Mouse (Mus musculus) MEL (cell line): ENCODE data around the gene Bdh1. TPM values are rescaled to one million over a fixed set of nuclear protein-coding genes. Genes with fewer than 3 reads are reported as not detected.

Source experiments
- DNase-seq: peaks from one replicate; pipeline ENCODE4 v3.0.0; 2011; ENCODE audit warnings: low read depth, low spot score
- H3K27ac ChIP-seq: 2 replicates; pipeline ENCODE4 v1.5.1; 2012; ENCODE audit warnings: low read depth, mild to moderate bottlenecking, control low read depth, low read length, moderate library complexity; ENCODE audit not compliant: control insufficient read depth
- H3K27me3 ChIP-seq, 2 experiments: fragments of 150-350 bp in 1 of 2; sonication (generic) in 1 of 2; 2 replicates each; pipeline ENCODE4 v1.6.1; 2012; ENCODE audit warnings: low read length in 2 of 2, mild to moderate bottlenecking in 2 of 2, improper control_type of control experiment in 1 of 2, moderate library complexity in 1 of 2; ENCODE audit not compliant: insufficient read depth in 2 of 2, control insufficient read depth in 1 of 2
- H3K36me3 ChIP-seq, 2 experiments: 2 replicates each; pipeline ENCODE4 v1.6.1; 2012 to 2014; ENCODE audit warnings: low read length in 2 of 2, improper control_type of control experiment in 1 of 2, inconsistent platforms in 1 of 2, mild to moderate bottlenecking in 1 of 2; ENCODE audit not compliant: insufficient read depth in 2 of 2, control insufficient read depth in 1 of 2
- H3K4me1 ChIP-seq, 2 experiments: fragments of 150-350 bp in 1 of 2; sonication (generic) in 1 of 2; 2 replicates each; pipeline ENCODE4 v1.6.1; 2012; ENCODE audit warnings: low read length in 2 of 2, improper control_type of control experiment in 1 of 2, mild to moderate bottlenecking in 1 of 2; ENCODE audit not compliant: insufficient read depth in 2 of 2, control insufficient read depth in 1 of 2
- H3K4me3 ChIP-seq, 2 experiments: fragments of 150-350 bp in 1 of 2; sonication (generic) in 1 of 2; 2 replicates each; pipeline ENCODE4 v1.5.1; 2012; ENCODE audit warnings: low read depth in 2 of 2, low read length in 2 of 2, mild to moderate bottlenecking in 2 of 2, moderate library complexity in 2 of 2, control low read depth in 1 of 2, improper control_type of control experiment in 1 of 2; ENCODE audit not compliant: control insufficient read depth in 1 of 2, insufficient read depth in 1 of 2
- H3K79me2 ChIP-seq: 2 replicates; pipeline ENCODE4 v1.6.1; 2012; ENCODE audit warnings: mild to moderate bottlenecking, low read length, moderate library complexity; ENCODE audit not compliant: control insufficient read depth, poor library complexity, insufficient read depth
- H3K9ac ChIP-seq: 2 replicates; pipeline ENCODE4 v1.6.1; 2012; ENCODE audit warnings: low read depth, mild to moderate bottlenecking, control low read depth, low read length, moderate library complexity; ENCODE audit not compliant: control insufficient read depth, poor library complexity, severe bottlenecking
- H3K9me3 ChIP-seq: fragments of 150-350 bp; sonication (generic); replicated peaks from 2 replicates; pipeline ENCODE4 v1.6.1; 2012; ENCODE audit warnings: mild to moderate bottlenecking, low read length, improper control_type of control experiment, moderate library complexity; ENCODE audit not compliant: insufficient read depth
- CHD1 ChIP-seq: IDR thresholded peaks from 2 replicates; pipeline ENCODE4 v1.6.1; 2012; ENCODE audit warnings: low read depth, mild to moderate bottlenecking, inconsistent platforms, low read length, improper control_type of control experiment
- CHD2 ChIP-seq: IDR thresholded peaks from 2 replicates; pipeline ENCODE4 v1.6.1; 2011; ENCODE audit warnings: low read length, improper control_type of control experiment
- CTCF ChIP-seq, 3 experiments: IDR thresholded peaks in 2 of 3; conservative IDR thresholded peaks in 1 of 3; 2 replicates each; pipeline ENCODE4 v1.5.1; 2011 to 2012; ENCODE audit warnings: low read length in 3 of 3, low read depth in 2 of 3, mild to moderate bottlenecking in 2 of 3, improper control_type of control experiment in 1 of 3, inconsistent platforms in 1 of 3, mixed read lengths in 1 of 3, moderate library complexity in 1 of 3; ENCODE audit not compliant: control insufficient read depth in 1 of 3, insufficient read depth in 1 of 3, poor library complexity in 1 of 3, severe bottlenecking in 1 of 3
- ELF1 ChIP-seq: IDR thresholded peaks from 2 replicates; pipeline ENCODE4 v1.6.1; 2014; ENCODE audit warnings: low read depth, mild to moderate bottlenecking, inconsistent platforms, low read length, improper control_type of control experiment, moderate library complexity
- EP300 ChIP-seq, 2 experiments: IDR thresholded peaks; 2 replicates each; pipeline ENCODE4 v1.6.1; 2011; ENCODE audit warnings: improper control_type of control experiment in 2 of 2, low read length in 2 of 2, low read depth in 1 of 2, mild to moderate bottlenecking in 1 of 2
- GABPA ChIP-seq: IDR thresholded peaks from 2 replicates; pipeline ENCODE4 v1.6.1; 2012; ENCODE audit warnings: low read depth, mild to moderate bottlenecking, inconsistent platforms, low read length, improper control_type of control experiment, moderate library complexity
- GATA1 ChIP-seq: IDR thresholded peaks from 2 replicates; pipeline ENCODE4 v1.6.1; 2011; ENCODE audit warnings: low read depth, low read length, improper control_type of control experiment
- HCFC1 ChIP-seq: IDR thresholded peaks from 2 replicates; pipeline ENCODE4 v1.6.1; 2012; ENCODE audit warnings: low read depth, mild to moderate bottlenecking, inconsistent platforms, low read length, improper control_type of control experiment, moderate library complexity
- KAT2A ChIP-seq: conservative IDR thresholded peaks from 2 replicates; pipeline ENCODE4 v1.6.1; 2012; ENCODE audit warnings: low read depth, low read length, improper control_type of control experiment, inconsistent platforms
- MAFK ChIP-seq: IDR thresholded peaks from 2 replicates; pipeline ENCODE4 v1.6.1; 2011; ENCODE audit warnings: low read depth, mild to moderate bottlenecking, low read length, improper control_type of control experiment, borderline replicate concordance
- MAZ ChIP-seq: IDR thresholded peaks from 2 replicates; pipeline ENCODE4 v1.6.1; 2012; ENCODE audit warnings: low read depth, mild to moderate bottlenecking, inconsistent platforms, low read length, improper control_type of control experiment
- MEF2A ChIP-seq: IDR thresholded peaks from 2 replicates; pipeline ENCODE4 v1.6.1; 2014; ENCODE audit warnings: low read depth, mild to moderate bottlenecking, inconsistent platforms, low read length, improper control_type of control experiment; ENCODE audit not compliant: poor library complexity, insufficient replicate concordance, severe bottlenecking; ENCODE audit errors: extremely low read depth
- MYC ChIP-seq: IDR thresholded peaks from 2 replicates; pipeline ENCODE4 v1.6.1; 2011; ENCODE audit warnings: low read depth, mild to moderate bottlenecking, low read length, improper control_type of control experiment, moderate library complexity
- NELFE ChIP-seq: IDR thresholded peaks from 2 replicates; pipeline ENCODE4 v1.6.1; 2011; ENCODE audit warnings: low read depth, low read length, improper control_type of control experiment
- NRF1 ChIP-seq: IDR thresholded peaks from 2 replicates; pipeline ENCODE4 v1.6.1; 2014; ENCODE audit warnings: low read depth, mild to moderate bottlenecking, inconsistent platforms, low read length, improper control_type of control experiment, moderate library complexity; ENCODE audit not compliant: poor library complexity, insufficient read depth, severe bottlenecking
- POLR2A ChIP-seq, 2 experiments: IDR thresholded peaks; 2 replicates each; pipeline ENCODE4 v1.6.1; 2011 to 2012; ENCODE audit warnings: low read length in 2 of 2, mild to moderate bottlenecking in 2 of 2, control low read depth in 1 of 2, improper control_type of control experiment in 1 of 2, low read depth in 1 of 2, moderate library complexity in 1 of 2; ENCODE audit not compliant: control insufficient read depth in 1 of 2, insufficient read depth in 1 of 2, poor library complexity in 1 of 2
- POLR2AphosphoS2 ChIP-seq: IDR thresholded peaks from 2 replicates; pipeline ENCODE4 v1.6.1; 2011; ENCODE audit warnings: low read length, improper control_type of control experiment
- POLR2AphosphoS5 ChIP-seq: IDR thresholded peaks from 2 replicates; pipeline ENCODE4 v1.6.1; 2012; ENCODE audit warnings: low read depth, borderline replicate concordance, mild to moderate bottlenecking, inconsistent platforms, low read length, moderate library complexity, mixed read lengths
- RAD21 ChIP-seq: IDR thresholded peaks from 2 replicates; pipeline ENCODE4 v1.6.1; 2011; ENCODE audit warnings: mild to moderate bottlenecking, low read depth, low read length, improper control_type of control experiment
- RCOR1 ChIP-seq: IDR thresholded peaks from 2 replicates; pipeline ENCODE4 v1.6.1; 2012; ENCODE audit warnings: low read depth, mild to moderate bottlenecking, inconsistent platforms, low read length, improper control_type of control experiment
- SIN3A ChIP-seq: IDR thresholded peaks from 2 replicates; pipeline ENCODE4 v1.6.1; 2012; ENCODE audit warnings: low read length, improper control_type of control experiment, inconsistent platforms
- SMC3 ChIP-seq: IDR thresholded peaks from 2 replicates; pipeline ENCODE4 v1.6.1; 2011; ENCODE audit warnings: low read depth, low read length, improper control_type of control experiment
- TAL1 ChIP-seq: IDR thresholded peaks from 2 replicates; pipeline ENCODE4 v1.6.1; 2012; ENCODE audit warnings: mild to moderate bottlenecking, inconsistent platforms, low read length, moderate library complexity, mixed read lengths
- TBP ChIP-seq: IDR thresholded peaks from 2 replicates; pipeline ENCODE4 v1.8.0; 2011; ENCODE audit warnings: low read depth, low read length, improper control_type of control experiment
- TCF12 ChIP-seq: IDR thresholded peaks from 2 replicates; pipeline ENCODE4 v1.6.1; 2014; ENCODE audit warnings: low read depth, mild to moderate bottlenecking, inconsistent platforms, low read length, improper control_type of control experiment, moderate library complexity
- USF1 ChIP-seq: IDR thresholded peaks from 2 replicates; pipeline ENCODE4 v1.6.1; 2014; ENCODE audit warnings: low read depth, mild to moderate bottlenecking, inconsistent platforms, low read length, improper control_type of control experiment, moderate library complexity
- ZC3H11A ChIP-seq: IDR thresholded peaks from 2 replicates; pipeline ENCODE4 v1.6.1; 2012; ENCODE audit warnings: low read depth, mild to moderate bottlenecking, inconsistent platforms, low read length, improper control_type of control experiment
- ZKSCAN1 ChIP-seq: IDR thresholded peaks from 2 replicates; pipeline ENCODE4 v1.6.1; 2012; ENCODE audit warnings: low read depth, mild to moderate bottlenecking, inconsistent platforms, low read length, improper control_type of control experiment, moderate library complexity
- polyA plus RNA-seq, 2 experiments: library from polyadenylated mRNA; stranded (reverse) in 1 of 2; unstranded in 1 of 2; fragments of >175 nt in 1 of 2; fragments of >200 nt in 1 of 2; gene quantifications; 2 replicates each; pipeline versions ENCODE4 v1.2.1 to v1.2.4; 2012; ENCODE audit warnings: low replicate concordance in 2 of 2, low read depth in 1 of 2; ENCODE audit not compliant: insufficient read length in 2 of 2, insufficient read depth in 1 of 2, missing spikeins in 1 of 2
- total RNA-seq: library from RNA; depleted of rRNA; stranded (reverse); fragments of 300-350 nt; gene quantifications from 2 replicates; pipeline ENCODE4 v1.2.3, GENCODE M21; 2012

The Bdh1 gene
- total and polyA plus RNA-seq, 3 experiments: 67.5 to 187 TPM; not detected in 1

DNA sequence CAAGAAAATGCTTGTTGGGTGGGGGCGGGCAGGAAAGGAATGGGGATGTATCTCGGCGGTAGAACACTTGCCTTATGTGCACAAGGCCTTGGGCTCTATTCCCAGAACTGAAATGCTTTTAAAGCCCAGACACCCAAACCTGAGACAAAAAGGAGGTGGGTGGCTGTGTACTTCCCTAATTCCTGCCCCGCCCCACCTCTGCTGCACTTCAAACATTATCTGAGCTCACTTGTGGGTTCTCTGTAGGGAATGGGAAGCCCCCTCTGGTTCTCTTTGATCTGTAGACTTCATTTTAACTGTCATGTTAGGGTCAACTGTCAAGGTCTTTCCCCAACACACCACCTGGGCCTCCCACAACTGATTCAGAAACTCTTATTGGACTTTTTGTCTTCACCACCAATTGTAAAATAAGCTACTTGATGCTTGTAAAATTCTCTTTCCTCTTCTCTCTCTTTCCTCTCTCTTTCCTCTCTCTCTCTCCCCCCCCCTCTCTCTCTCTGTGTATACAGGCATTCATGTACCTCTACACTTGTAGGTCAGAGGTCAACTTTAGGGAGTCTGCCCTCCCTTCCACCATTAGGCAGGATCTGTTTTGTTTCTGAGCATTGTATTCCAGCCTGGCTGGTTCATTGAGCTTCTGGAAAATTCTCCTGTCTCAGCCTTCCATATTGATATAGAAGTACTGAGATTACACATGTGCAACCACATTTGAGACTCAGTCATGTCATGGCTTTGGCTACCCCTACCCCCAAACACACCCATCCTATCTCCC is 2.5 kb downstream of the Bdh1 start:
- H3K27me3 ChIP-seq: no peaks in the 10 kb centered on the region
- 0 out of 2 replicates have a peak, but pooled peaks have one; percentile 12 for TF ChIP-seq TBP
- TF ChIP-seq POLR2AphosphoS2: no peak
- TF ChIP-seq GABPA: no peak
- no peak for TF ChIP-seq MYC
- TF ChIP-seq HCFC1: 0 out of 2 replicates have a peak, but pooled peaks have one; percentile 20
- TF ChIP-seq TCF12: 0 out of 2 replicates have a peak, but pooled peaks have one; percentile 22
- TF ChIP-seq SMC3: no peak
- TF ChIP-seq NELFE: no peak
- TF ChIP-seq ZKSCAN1: no peak
- no peak for TF ChIP-seq USF1
- no peak for TF ChIP-seq GATA1
- no peak for TF ChIP-seq ELF1
- peak in 1 of 2 experiments; percentile 48; a peak in 1 of 4 replicates for TF ChIP-seq EP300 (IDR thresholded peaks at IDR 0.05; ENCODE audit: low read depth in 1 of 2, low read length in 2 of 2)
- no peak for TF ChIP-seq CHD2
- no peak for TF ChIP-seq CTCF (IDR thresholded peaks at IDR 0.05 in 2 of 3, conservative IDR thresholded peaks at IDR 0.05 in 1 of 3; ENCODE audit: control insufficient read depth in 1 of 3, insufficient read depth in 1 of 3, low read depth in 2 of 3, low read length in 3 of 3, poor library complexity in 1 of 3, severe bottlenecking in 1 of 3)
- TF ChIP-seq SIN3A: peak; percentile 39; the same call in 1 of the 2 replicates
- no peak for TF ChIP-seq POLR2A (IDR thresholded peaks at IDR 0.05; ENCODE audit: control insufficient read depth in 1 of 2, insufficient read depth in 1 of 2, low read depth in 1 of 2, low read length in 2 of 2, poor library complexity in 1 of 2)
- TF ChIP-seq NRF1: no peak
- TF ChIP-seq RCOR1: no peak; the same call in none of the 2 replicates
- TF ChIP-seq, all 39 proteins: peak for 5
- Histone ChIP-seq H3K79me2 (peaks cover 7% of the 10 kb centered on the region), H3K9me3 (no peaks in the 10 kb centered on the region), H3K36me3 (peaks cover 0 to 24% of the 10 kb centered on the region in 2 experiments; a peak in 2 of 4 replicates), H3K4me1 (peaks cover 12 to 29% of the 10 kb centered on the region in 2 experiments), H3K27ac (peak overlapping the region; percentile 53), H3K9ac (no peak overlapping the region), H3K4me3 (peak overlapping the region in 1 of 2 experiments; percentile 38; a peak in 1 of 4 replicates)
- DNase-seq: peak; percentile 83

DNA sequence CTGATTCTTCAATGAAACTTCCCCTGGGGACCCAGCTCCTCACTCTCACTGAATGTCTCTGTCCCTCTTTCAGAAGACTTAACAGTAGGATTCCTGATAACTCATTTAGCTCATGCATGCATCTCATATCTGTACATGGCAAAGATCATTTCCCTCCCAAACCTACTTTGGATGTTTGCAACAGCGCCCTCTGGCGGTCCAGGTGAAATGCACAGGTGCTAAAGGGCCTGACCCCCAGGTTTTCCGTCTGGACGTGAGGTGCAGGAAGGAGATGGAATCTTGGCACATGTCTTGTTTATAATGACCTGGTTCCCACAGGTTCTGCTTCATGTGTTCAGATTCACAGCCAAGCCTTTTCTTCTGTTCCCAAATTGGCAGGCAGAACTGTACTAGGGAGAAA is 3.4 kb downstream of the Bdh1 start:
- peak; percentile 77 for DNase-seq
- Histone ChIP-seq H3K9me3 (no peaks in the 10 kb centered on the region), H3K27me3 (no peaks in the 10 kb centered on the region), H3K36me3 (peaks cover 0 to 26% of the 10 kb centered on the region in 2 experiments; a peak in 2 of 4 replicates), H3K4me1 (peaks cover 12 to 33% of the 10 kb centered on the region in 2 experiments), H3K4me3 (no peak overlapping the region), H3K79me2 (peaks cover 13% of the 10 kb centered on the region), H3K27ac (no peak overlapping the region), H3K9ac (no peak overlapping the region)
- TF ChIP-seq CHD1 (no peak), GATA1 (peak; percentile 37; the same call in 1 of the 2 replicates), MEF2A (no peak), MAFK (no peak), ELF1 (peak; percentile 31; the same call in 1 of the 2 replicates), SMC3 (peak; percentile 64), USF1 (no peak), POLR2AphosphoS5 (no peak), ZC3H11A (peak; percentile 30; the same call in 1 of the 2 replicates), RCOR1 (peak; percentile 44; the same call in 1 of the 2 replicates), KAT2A (no peak), EP300 (IDR thresholded peaks at IDR 0.05; ENCODE audit: low read depth in 1 of 2, low read length in 2 of 2) (peak; percentile 32 to 34; a peak in 2 of 4 replicates), GABPA (no peak), RAD21 (peak; percentile 52), SIN3A (peak; percentile 44; the same call in 1 of the 2 replicates), TAL1 (no peak), MYC (no peak), NELFE (no peak), MAZ (peak; percentile 69; the same call in 1 of the 2 replicates), POLR2AphosphoS2 (no peak), TCF12 (no peak), POLR2A (IDR thresholded peaks at IDR 0.05; ENCODE audit: control insufficient read depth in 1 of 2, insufficient read depth in 1 of 2, low read depth in 1 of 2, low read length in 2 of 2, poor library complexity in 1 of 2) (no peak)
